Mouse (Mus musculus) CH12.LX (cell line): ENCODE data around the gene Tnfsf18.

Source experiments
- CHD2 ChIP-seq: IDR thresholded peaks from 2 replicates; pipeline ENCODE4 v1.6.1; 2011; ENCODE audit warnings: low read length, improper control_type of control experiment
- CTCF ChIP-seq, 2 experiments: IDR thresholded peaks in 1 of 2; conservative IDR thresholded peaks in 1 of 2; 2 replicates each; pipeline ENCODE4 v1.5.1; 2011 to 2012; ENCODE audit warnings: low read depth in 2 of 2, low read length in 2 of 2, improper control_type of control experiment in 1 of 2, inconsistent platforms in 1 of 2, mild to moderate bottlenecking in 1 of 2, moderate library complexity in 1 of 2
- JUND ChIP-seq: conservative IDR thresholded peaks from 2 replicates; pipeline ENCODE4 v1.6.1; 2011; ENCODE audit warnings: low read depth, low read length, improper control_type of control experiment
- MAFK ChIP-seq: IDR thresholded peaks from 2 replicates; pipeline ENCODE4 v1.6.1; 2011; ENCODE audit warnings: low read length, improper control_type of control experiment; ENCODE audit not compliant: insufficient replicate concordance
- NELFE ChIP-seq: IDR thresholded peaks from 2 replicates; pipeline ENCODE4 v1.6.1; 2011; ENCODE audit warnings: low read depth, low read length, improper control_type of control experiment
- POLR2A ChIP-seq: IDR thresholded peaks from 2 replicates; pipeline ENCODE4 v1.6.1; 2011; ENCODE audit warnings: low read depth, mild to moderate bottlenecking, improper control_type of control experiment, low read length
- RCOR1 ChIP-seq: conservative IDR thresholded peaks from 2 replicates; pipeline ENCODE4 v1.6.1; 2012; ENCODE audit warnings: low read depth, mild to moderate bottlenecking, inconsistent platforms, low read length, improper control_type of control experiment
- SMC3 ChIP-seq: IDR thresholded peaks from 2 replicates; pipeline ENCODE4 v1.6.1; 2011; ENCODE audit warnings: low read depth, low read length, improper control_type of control experiment
- TCF12 ChIP-seq: IDR thresholded peaks from 2 replicates; pipeline ENCODE4 v1.6.1; 2014; ENCODE audit warnings: low read depth, mild to moderate bottlenecking, inconsistent platforms, low read length, improper control_type of control experiment
- ZNF384 ChIP-seq: IDR thresholded peaks from 2 replicates; pipeline ENCODE4 v1.6.1; 2012; ENCODE audit warnings: low read depth, low read length, improper control_type of control experiment, inconsistent platforms

- peak; percentile 92 for TF ChIP-seq JUND
- TF ChIP-seq ZNF384 = no peak
- TF ChIP-seq MAFK = peak; percentile 39; the same call in 1 of the 2 replicates
- TF ChIP-seq CTCF (conservative IDR thresholded peaks at IDR 0.05 in 1 of 2, IDR thresholded peaks at IDR 0.05 in 1 of 2; ENCODE audit: low read depth in 2 of 2, low read length in 2 of 2) = no peak
- TF ChIP-seq NELFE = no peak
- TF ChIP-seq POLR2A = no peak
- peak; percentile 73 for TF ChIP-seq TCF12
- no peak for TF ChIP-seq SMC3
- TF ChIP-seq CHD2 = no peak
- 0 out of 2 replicates have a peak, but pooled peaks have one; percentile 45 for TF ChIP-seq RCOR1
These were observed 13.2 kb downstream of the Tnfsf18 start for GRCm38 (mm10) chr1:161507623-161508047.
